Mouse (Mus musculus) frontal cortex, postnatal 25 days (tissue): ENCODE results near the gene Nt5c2.
A peak's percentile ranks its signal among the peaks of the same experiment; 100 is the strongest.

ENCODE experiments used
- DNase-seq, 2 experiments: peaks; one replicate each; pipeline ENCODE4 v3.0.0; 2022; ENCODE audit warnings: low spot score in 2 of 2

The Nt5c2 gene

DNA sequence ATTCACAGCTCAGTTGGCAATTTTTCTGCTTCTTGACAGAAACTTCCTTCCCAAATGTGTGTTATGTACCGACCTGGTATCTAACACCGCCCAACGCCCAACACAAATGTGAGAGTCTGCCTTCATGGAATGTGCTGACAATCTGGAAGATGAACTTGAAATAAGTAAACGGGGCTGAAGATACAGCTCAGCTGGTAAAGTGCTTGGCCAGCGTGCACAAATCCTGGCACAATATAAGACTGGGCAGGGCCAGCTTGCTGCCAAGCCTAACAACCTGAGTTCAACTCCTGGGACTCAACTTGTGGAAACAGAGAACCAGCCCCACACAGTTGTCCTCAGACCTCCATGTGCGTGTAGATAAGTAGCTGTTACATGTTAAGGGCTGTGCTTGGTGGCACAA is 48.6 kb downstream of the Nt5c2 start:
- no peak for DNase-seq

DNA sequence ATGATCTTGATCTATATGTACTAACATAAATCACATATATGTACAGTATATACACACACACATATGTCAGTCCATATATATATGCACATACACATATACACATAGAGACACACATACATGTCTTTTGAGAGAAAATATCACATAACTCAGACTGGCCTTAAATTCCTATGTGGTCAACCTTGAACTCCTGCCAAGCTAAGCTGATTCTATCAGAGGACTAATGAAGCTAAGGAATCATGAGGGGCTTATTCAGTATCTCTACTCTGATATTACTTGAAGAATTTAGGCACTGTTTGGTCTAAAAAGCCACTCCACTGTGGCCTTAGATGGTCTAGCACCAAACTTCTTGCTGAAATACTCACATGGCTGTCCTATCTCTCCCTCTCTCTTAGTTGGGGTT is 49.5 kb downstream of the Nt5c2 start:
- DNase-seq = no peak

GRCm38 (mm10) chr19:46964353-46964752 is 50.6 kb downstream of the Nt5c2 start:
- DNase-seq = no peak

DNA sequence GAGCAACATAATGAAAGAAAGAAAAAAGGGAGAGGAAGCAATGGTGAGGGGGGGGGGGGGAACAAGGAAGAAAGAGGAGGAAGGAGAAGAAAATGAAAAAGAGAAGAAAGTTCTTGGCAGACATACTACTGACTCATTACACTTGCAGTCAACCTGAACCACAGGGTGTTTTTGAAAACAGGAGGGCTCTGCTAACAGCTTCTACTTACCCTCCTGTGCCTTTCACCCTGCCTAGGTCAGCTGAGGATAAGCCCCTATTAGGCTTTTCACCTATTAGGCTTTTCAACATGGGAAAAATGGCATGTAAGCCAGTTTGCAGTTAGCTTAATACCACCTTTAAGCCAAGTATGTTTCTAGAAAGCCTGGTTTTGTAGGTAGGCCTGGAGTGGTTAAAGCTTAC is 51.5 kb downstream of the Nt5c2 start:
- DNase-seq = no peak

DNA sequence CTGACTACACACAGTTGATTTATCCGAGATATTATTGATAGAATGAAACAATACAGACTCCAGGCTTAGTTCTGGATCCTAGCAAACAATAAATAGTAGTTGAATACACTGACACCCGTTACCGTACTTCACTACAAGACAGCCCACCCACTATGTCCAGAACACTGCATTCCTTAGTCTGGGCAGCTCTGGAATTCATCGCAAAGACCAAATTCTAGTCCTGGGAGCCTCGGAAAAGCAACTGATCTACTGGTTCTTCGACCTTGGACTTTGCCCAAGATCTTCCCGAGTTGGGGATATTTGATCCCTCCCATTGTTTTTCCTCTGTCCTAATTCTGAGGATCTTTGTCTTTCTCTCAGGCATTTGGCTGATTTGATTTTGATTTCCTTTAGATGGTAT is 52.1 kb downstream of the Nt5c2 start:
- no peak for DNase-seq

- peak in 1 of 2 experiments; percentile 35 for DNase-seq
These were observed 52.7 kb downstream of the Nt5c2 start for GRCm38 (mm10) chr19:46962171-46962772.

- DNase-seq = peak; percentile 65 to 75
These were observed 53.3 kb downstream of the Nt5c2 start for GRCm38 (mm10) chr19:46961652-46962051.

DNA sequence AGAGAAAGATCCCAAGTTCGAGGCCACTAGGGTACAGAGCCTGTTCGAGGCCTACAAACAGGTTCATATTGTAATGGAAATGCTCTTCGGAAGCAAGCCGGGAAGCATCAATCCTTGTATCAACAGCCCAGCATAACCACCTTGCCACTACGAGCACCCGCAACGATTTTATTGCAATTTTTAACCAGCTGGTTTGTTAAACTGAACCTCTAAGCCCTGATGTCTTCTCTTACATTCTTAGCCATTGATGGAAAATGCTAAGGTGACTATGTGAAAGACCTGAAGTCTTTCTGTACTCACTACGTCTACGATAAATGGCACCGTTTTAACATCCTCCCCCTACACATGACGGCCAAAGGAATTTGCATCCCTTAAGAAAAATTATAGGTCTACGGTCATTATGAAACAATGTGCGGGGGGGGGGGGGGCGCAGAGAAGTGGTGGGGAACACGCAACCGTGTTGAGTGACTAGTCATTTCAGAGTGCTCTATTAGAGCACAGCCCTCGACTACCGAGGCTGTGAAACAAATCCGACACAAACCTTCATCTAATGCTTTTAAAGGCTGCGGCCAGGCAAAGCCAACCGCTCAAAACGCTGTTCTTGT is 53.8 kb downstream of the Nt5c2 start:
- DNase-seq = no peak

DNA sequence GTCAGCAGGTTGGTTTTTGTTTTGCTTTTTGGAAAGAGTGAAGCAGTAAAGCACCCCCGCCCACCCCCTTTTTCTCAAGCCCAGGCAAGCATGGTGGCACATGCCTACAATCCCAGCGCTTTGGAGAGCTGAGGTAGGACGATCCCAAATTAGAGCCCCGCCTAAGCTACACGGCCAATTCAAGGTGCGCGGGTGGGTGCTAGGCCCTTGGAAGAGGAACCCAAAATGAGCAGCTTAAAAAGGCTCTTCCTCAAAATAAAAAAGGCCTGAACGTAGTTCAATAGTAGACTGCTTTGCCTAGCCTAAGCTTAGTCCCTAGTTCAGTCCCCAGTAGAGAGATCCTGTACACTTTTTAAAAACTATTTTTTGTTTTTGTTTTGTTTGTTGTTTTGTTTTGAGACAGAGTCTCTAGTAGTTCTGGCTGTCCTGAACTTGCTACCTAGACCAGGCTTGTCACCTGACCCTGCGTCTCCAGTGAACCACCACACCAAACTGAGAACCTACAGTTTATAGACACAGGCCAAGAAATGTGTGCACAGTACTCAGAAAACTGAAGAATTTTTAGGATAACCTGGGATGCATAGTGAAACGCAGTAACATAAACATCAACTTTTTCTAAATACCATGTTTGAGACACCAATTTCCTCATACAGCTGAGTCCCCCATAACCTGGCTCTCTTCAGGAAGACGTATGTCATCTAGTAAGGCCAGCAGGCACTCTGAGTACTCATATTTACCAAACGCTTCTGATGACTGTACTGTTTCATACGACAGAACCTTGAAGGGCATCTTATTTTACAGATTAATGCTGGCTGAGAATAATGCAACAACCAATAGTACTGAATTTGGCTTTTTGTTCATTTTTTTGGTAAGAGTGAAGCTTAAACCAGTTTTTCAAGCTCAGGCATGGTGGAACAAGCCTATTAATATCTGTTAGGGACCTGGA is 54.6 kb downstream of the Nt5c2 start:
- no peak for DNase-seq

GRCm38 (mm10) chr19:46959536-46959935 is 55.4 kb downstream of the Nt5c2 start:
- DNase-seq = no peak

- DNase-seq = no peak
These were observed 56.4 kb downstream of the Nt5c2 start for GRCm38 (mm10) chr19:46958566-46958965.

- no peak for DNase-seq
These were observed 57.0 kb downstream of the Nt5c2 start for GRCm38 (mm10) chr19:46957971-46958370.

GRCm38 (mm10) chr19:46957001-46957400 is 58.0 kb downstream of the Nt5c2 start:
- no peak for DNase-seq

DNA sequence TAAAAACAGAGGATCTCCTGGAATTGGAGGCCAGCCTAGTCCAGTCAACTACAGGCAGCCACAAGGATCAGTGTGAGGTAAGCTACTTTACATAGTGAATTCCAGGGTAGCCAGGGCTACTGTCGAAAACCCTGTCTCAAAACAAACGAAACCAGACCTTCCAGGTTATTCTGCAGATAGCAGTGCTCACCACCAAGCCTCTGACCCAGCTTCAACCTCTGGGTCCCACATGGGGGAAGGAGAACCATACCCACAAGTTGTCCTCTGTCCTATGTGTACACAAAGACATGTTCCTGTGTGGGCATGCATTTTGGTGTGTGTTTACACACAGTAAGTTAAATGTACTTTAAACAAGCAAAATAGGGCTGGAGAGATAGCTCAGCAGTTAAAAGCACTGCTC is 58.5 kb downstream of the Nt5c2 start:
- no peak for DNase-seq

GRCm38 (mm10) chr19:46955630-46956029 is 59.3 kb downstream of the Nt5c2 start:
- DNase-seq = no peak

GRCm38 (mm10) chr19:46953536-46953935 is 61.4 kb downstream of the Nt5c2 start:
- no peak for DNase-seq

GRCm38 (mm10) chr19:46952986-46953385 is 62.0 kb downstream of the Nt5c2 start:
- no peak for DNase-seq

DNA sequence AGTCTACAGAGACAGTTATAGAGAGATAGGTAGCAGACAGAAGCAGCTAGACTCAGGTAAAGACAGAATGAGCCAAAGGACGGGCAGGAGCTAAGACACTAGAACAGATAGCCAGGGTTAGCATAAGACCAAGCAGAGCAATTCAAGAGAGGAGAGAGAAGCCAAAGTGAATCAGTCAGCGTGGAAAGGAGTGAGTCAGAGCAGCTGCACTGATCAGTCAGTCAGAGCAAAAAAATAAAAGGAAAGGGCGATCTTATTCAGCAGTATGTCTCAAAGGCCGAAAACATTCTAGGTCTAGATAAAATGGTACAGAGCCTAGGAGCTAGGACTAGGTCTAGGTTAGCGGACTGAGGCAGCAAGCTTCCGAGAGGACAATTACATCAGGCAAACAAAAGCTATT is 70.6 kb downstream of the Nt5c2 start:
- no peak for DNase-seq

GRCm38 (mm10) chr19:46937173-46937572 is 77.8 kb downstream of the Nt5c2 start:
- no peak for DNase-seq

GRCm38 (mm10) chr19:46934025-46934424 is 80.9 kb downstream of the Nt5c2 start:
- DNase-seq = no peak

DNA sequence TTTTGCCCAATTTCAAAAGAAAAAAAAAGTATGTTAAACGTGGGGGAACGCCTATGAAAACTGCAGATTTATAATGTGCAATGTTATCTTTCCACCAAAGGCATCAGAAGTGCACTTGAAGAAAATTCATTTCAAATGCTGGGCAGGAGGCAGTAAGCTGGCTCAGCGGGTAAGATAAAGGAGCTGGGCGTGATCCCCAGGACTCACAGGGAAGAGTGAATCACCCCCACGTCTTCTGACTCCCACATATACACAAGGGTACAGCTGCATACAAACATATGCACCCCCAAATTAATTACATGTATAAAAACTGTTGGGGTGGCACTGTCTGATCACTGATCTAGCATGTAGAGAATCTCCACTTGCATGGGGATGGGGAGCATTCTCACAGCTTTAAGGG is 82.3 kb downstream of the Nt5c2 start:
- no peak for DNase-seq

- no peak for DNase-seq
These were observed 84.9 kb downstream of the Nt5c2 start for GRCm38 (mm10) chr19:46930026-46930425.
